ENCODE assay signal across 9 mouse cellular contexts in genomic region chr14:57701915-57702477, GRCm38 (mm10). TPM values are rescaled to one million over a fixed set of nuclear protein-coding genes. Genes with fewer than 3 reads are reported as not detected.
A peak's percentile ranks its signal among the peaks of the same experiment; 100 is the strongest.
DNase-seq lines count a peak whose midpoint lies in the region; ATAC-seq and TF ChIP-seq lines count a peak whose summit lies in the region.
"Had no signal": no experiment of that assay in that cellular context is flagged by ENCODE, and none has a peak within 500 bp of the region (broad histone marks: within the 10 kb centered on the region; RNA-seq: fewer than 3 reads in every experiment).

No protein-coding gene starts in this region.

- no peak overlapping the region for H3K9ac ChIP-seq in heart, postnatal 0 days (replicated peaks; ENCODE audit: low read depth, low read length)
- H3K9ac ChIP-seq in embryonic facial prominence, embryonic 11.5 days (replicated peaks; ENCODE audit: low read length): no peak overlapping the region; the same call in 1 of the 2 replicates
- no peak overlapping the region for H3K9ac ChIP-seq in hindbrain, embryonic 13.5 days
- no peak overlapping the region for H3K9ac ChIP-seq in midbrain, embryonic 15.5 days

- TF ChIP-seq POLR2A in cerebellum, adult 2 months (IDR thresholded peaks at IDR 0.05; ENCODE audit: borderline replicate concordance, insufficient read depth, low read length): no peak

- no peak overlapping the region for H3K4me3 ChIP-seq in heart, postnatal 0 days (ENCODE audit: low read depth, low read length)
- no peak overlapping the region for H3K4me3 ChIP-seq in embryonic facial prominence, embryonic 11.5 days (ENCODE audit: low read depth, low read length)
- H3K4me3 ChIP-seq in hindbrain, embryonic 13.5 days: no peak overlapping the region
- no peak overlapping the region for H3K4me3 ChIP-seq in midbrain, embryonic 15.5 days
- H3K4me3 ChIP-seq in cerebellum, adult 2 months (replicated peaks; ENCODE audit: insufficient read depth, low read depth, low read length): no peak overlapping the region

- TF ChIP-seq CTCF in heart, postnatal 0 days (IDR thresholded peaks at IDR 0.05; ENCODE audit: low read depth): no peak
- TF ChIP-seq CTCF in cerebellum, adult 2 months (IDR thresholded peaks at IDR 0.05; ENCODE audit: borderline replicate concordance, insufficient read depth, low read depth, low read length): no peak

- no peaks in the 10 kb centered on the region for H3K27me3 ChIP-seq in heart, postnatal 0 days (ENCODE audit: control insufficient read depth, insufficient read depth, low read length)
- H3K27me3 ChIP-seq in embryonic facial prominence, embryonic 11.5 days (ENCODE audit: control insufficient read depth, insufficient read depth, low read length): no peaks in the 10 kb centered on the region
- no peaks in the 10 kb centered on the region for H3K27me3 ChIP-seq in hindbrain, embryonic 13.5 days
- no peaks in the 10 kb centered on the region for H3K27me3 ChIP-seq in midbrain, embryonic 15.5 days (replicated peaks)
- H3K27me3 ChIP-seq in cerebellum, adult 2 months (ENCODE audit: control insufficient read depth, insufficient read depth, low read length): no peaks in the 10 kb centered on the region

- no peaks in the 10 kb centered on the region for H3K9me3 ChIP-seq in heart, postnatal 0 days (replicated peaks; ENCODE audit: control insufficient read depth, low read length)
- no peaks in the 10 kb centered on the region for H3K9me3 ChIP-seq in embryonic facial prominence, embryonic 11.5 days (replicated peaks; ENCODE audit: control insufficient read depth, low read length)
- H3K9me3 ChIP-seq in hindbrain, embryonic 13.5 days: no peaks in the 10 kb centered on the region
- no peaks in the 10 kb centered on the region for H3K9me3 ChIP-seq in midbrain, embryonic 15.5 days

- TF ChIP-seq EP300 in heart, postnatal 0 days (IDR thresholded peaks at IDR 0.05; ENCODE audit: low read depth): no peak

- H3K36me3 ChIP-seq in heart, postnatal 0 days (replicated peaks; ENCODE audit: control insufficient read depth, insufficient read depth, low read length): peaks cover 65% of the 10 kb centered on the region
- no peaks in the 10 kb centered on the region; the same call in none of the 2 replicates for H3K36me3 ChIP-seq in embryonic facial prominence, embryonic 11.5 days (replicated peaks; ENCODE audit: control insufficient read depth, insufficient read depth, low read depth, low read length)
- H3K36me3 ChIP-seq in hindbrain, embryonic 13.5 days: peaks cover 35% of the 10 kb centered on the region
- 0 out of 2 replicates have a peak, but pooled peaks cover 6% of the 10 kb centered on the region for H3K36me3 ChIP-seq in midbrain, embryonic 15.5 days (replicated peaks)

- no peak overlapping the region for H3K4me2 ChIP-seq in heart, postnatal 0 days (ENCODE audit: low read depth, low read length)
- no peak overlapping the region for H3K4me2 ChIP-seq in embryonic facial prominence, embryonic 11.5 days (ENCODE audit: low read depth, low read length)
- H3K4me2 ChIP-seq in hindbrain, embryonic 13.5 days: no peak overlapping the region
- H3K4me2 ChIP-seq in midbrain, embryonic 15.5 days: no peak overlapping the region

- H3K27ac ChIP-seq in heart, postnatal 0 days (ENCODE audit: low read depth): peak overlapping the region; percentile 25; the same call in 1 of the 2 replicates
- H3K27ac ChIP-seq in embryonic facial prominence, embryonic 11.5 days (replicated peaks; ENCODE audit: low read depth, low read length): no peak overlapping the region; the same call in 1 of the 2 replicates
- H3K27ac ChIP-seq in hindbrain, embryonic 13.5 days: peak overlapping the region; percentile 66
- H3K27ac ChIP-seq in midbrain, embryonic 15.5 days: peak overlapping the region; percentile 27
- H3K27ac ChIP-seq in cerebellum, adult 2 months (ENCODE audit: insufficient read depth, low read length): no peak overlapping the region

- no peak for DNase-seq in heart, postnatal 0 days (ENCODE audit: low spot score)
- DNase-seq in heart, postnatal 25 days (ENCODE audit: low spot score): no peak
- DNase-seq in embryonic facial prominence, embryonic 11.5 days (ENCODE audit: low spot score): peak; percentile 69
- no peak for DNase-seq in cerebellum, adult 2 months
- no peak for DNase-seq in kidney, adult 8-10 months

- intact Hi-C loops in heart, postnatal 25 days (cut with DNase I): no loop called here

- H3K4me1 ChIP-seq in heart, postnatal 0 days (ENCODE audit: control insufficient read depth, insufficient read depth): peaks cover 8% of the 10 kb centered on the region; the same call in 1 of the 2 replicates
- no peaks in the 10 kb centered on the region for H3K4me1 ChIP-seq in embryonic facial prominence, embryonic 11.5 days (ENCODE audit: control insufficient read depth, insufficient read depth, low read length)
- peaks cover 8% of the 10 kb centered on the region for H3K4me1 ChIP-seq in hindbrain, embryonic 13.5 days (replicated peaks)
- H3K4me1 ChIP-seq in midbrain, embryonic 15.5 days: peaks cover 13% of the 10 kb centered on the region
- peaks cover 3% of the 10 kb centered on the region; the same call in 1 of the 2 replicates for H3K4me1 ChIP-seq in cerebellum, adult 2 months (ENCODE audit: control insufficient read depth, insufficient read depth, low read length)

- WGBS in heart, postnatal 0 days: 74% methylated on average over 12 of the region's 12 CpGs
- 40% methylated on average over 12 of the region's 12 CpGs for WGBS in embryonic facial prominence, embryonic 11.5 days
- WGBS in hindbrain, embryonic 13.5 days: 54% methylated on average over 12 of the region's 12 CpGs
- 49% methylated on average over 12 of the region's 12 CpGs for WGBS in midbrain, embryonic 15.5 days
- 58% methylated on average over 12 of the region's 12 CpGs for WGBS in cerebellum, adult 2 months

- no peak; the same call in 1 of the 2 replicates for ATAC-seq in heart, postnatal 0 days (ENCODE audit: insufficient read depth, low read depth)
- ATAC-seq in embryonic facial prominence, embryonic 11.5 days (replicated peaks; ENCODE audit: insufficient number of reproducible peaks, low FRiP score, low TSS enrichment, low read depth): peak; percentile 77; the same call in 1 of the 2 replicates
- ATAC-seq in hindbrain, embryonic 13.5 days (ENCODE audit: low FRiP score): peak; percentile 44; the same call in 1 of the 2 replicates
- ATAC-seq in midbrain, embryonic 15.5 days (replicated peaks): peak; percentile 65; the same call in 1 of the 2 replicates
- ATAC-seq in megakaryocyte progenitor cell, adult 5-6 weeks (replicated peaks; ENCODE audit: poor library complexity): no peak

RNA-seq across cellular contexts. Expression of gene Xpo4, which starts 36.8 kb away (rescaled TPM):
- total RNA-seq in heart, postnatal 0 days (2014; rRNA removed; ENCODE audit: low replicate concordance): 10.9 and 26.0 TPM in 2 replicates
- polyA plus RNA-seq in heart, postnatal 0 days (2015; fragmentation: Nextera tagmentation; extraction: Ambion mirVana): 5.1 and 6.5 TPM in 2 replicates
- 10 to 100 TPM; 11.2 to 11.9 TPM for total RNA-seq in heart, postnatal 25 days (2021)
- polyA plus RNA-seq in embryonic facial prominence, embryonic 11.5 days (2014; fragmentation: Nextera tagmentation; extraction: Ambion mirVana): 37.0 and 38.0 TPM in 2 replicates
- polyA plus RNA-seq in hindbrain, embryonic 13.5 days (2015; fragmentation: Nextera tagmentation; extraction: Ambion mirVana): 11.6 and 14.9 TPM in 2 replicates
- polyA plus RNA-seq in midbrain, embryonic 15.5 days (2015; fragmentation: Nextera tagmentation; extraction: Ambion mirVana): 12.9 and 13.1 TPM in 2 replicates
- 9.1 and 10.6 TPM in 2 replicates for polyA plus RNA-seq in cerebellum, adult 2 months (2012; rRNA removed)
- total RNA-seq in megakaryocyte progenitor cell, adult 5-6 weeks (2015): 37.2 and 38.5 TPM in 2 replicates
- total RNA-seq in megakaryocyte progenitor cell, adult 5-6 weeks (2017): 31.2 and 43.2 TPM in 2 replicates

RNA-seq across cellular contexts. Expression of gene Gm49361, which starts 43.9 kb away (rescaled TPM):
- total RNA-seq in heart, postnatal 0 days (2014; rRNA removed; ENCODE audit: low replicate concordance): not detected in 2 replicates
- not detected in 2 replicates for polyA plus RNA-seq in heart, postnatal 0 days (2015; fragmentation: Nextera tagmentation; extraction: Ambion mirVana)
- total RNA-seq in heart, postnatal 25 days (2021): 1 to 10 TPM in 1 of 2 experiments, under 1 TPM in 1; 0.99 to 2.1 TPM
- polyA plus RNA-seq in embryonic facial prominence, embryonic 11.5 days (2014; fragmentation: Nextera tagmentation; extraction: Ambion mirVana): not detected in 2 replicates
- not detected in 2 replicates for polyA plus RNA-seq in hindbrain, embryonic 13.5 days (2015; fragmentation: Nextera tagmentation; extraction: Ambion mirVana)
- not detected in 2 replicates for polyA plus RNA-seq in midbrain, embryonic 15.5 days (2015; fragmentation: Nextera tagmentation; extraction: Ambion mirVana)
- not detected in 2 replicates for polyA plus RNA-seq in cerebellum, adult 2 months (2012; rRNA removed)
- total RNA-seq in megakaryocyte progenitor cell, adult 5-6 weeks (2015): not detected in 2 replicates
- total RNA-seq in megakaryocyte progenitor cell, adult 5-6 weeks (2017): not detected in 2 replicates
- total RNA-seq: liver, adult 2 months had no signal
- polyA plus RNA-seq: liver, adult 2 months had no signal

RNA-seq across cellular contexts. Expression of gene Lats2, which starts 56.2 kb away (rescaled TPM):
- 43.7 and 68.4 TPM in 2 replicates for total RNA-seq in heart, postnatal 0 days (2014; rRNA removed; ENCODE audit: low replicate concordance)
- polyA plus RNA-seq in heart, postnatal 0 days (2015; fragmentation: Nextera tagmentation; extraction: Ambion mirVana): 16.0 and 17.2 TPM in 2 replicates
- total RNA-seq in heart, postnatal 25 days (2021): 10 to 100 TPM; 35.8 to 37.9 TPM
- 14.0 and 14.5 TPM in 2 replicates for polyA plus RNA-seq in embryonic facial prominence, embryonic 11.5 days (2014; fragmentation: Nextera tagmentation; extraction: Ambion mirVana)
- polyA plus RNA-seq in hindbrain, embryonic 13.5 days (2015; fragmentation: Nextera tagmentation; extraction: Ambion mirVana): 9.6 and 10.5 TPM in 2 replicates
- polyA plus RNA-seq in midbrain, embryonic 15.5 days (2015; fragmentation: Nextera tagmentation; extraction: Ambion mirVana): 7.6 TPM in 2 replicates
- 32.6 and 33.5 TPM in 2 replicates for polyA plus RNA-seq in cerebellum, adult 2 months (2012; rRNA removed)
- total RNA-seq in megakaryocyte progenitor cell, adult 5-6 weeks (2015): 9.3 and 16.9 TPM in 2 replicates
- 8.1 and 8.2 TPM in 2 replicates for total RNA-seq in megakaryocyte progenitor cell, adult 5-6 weeks (2017)

Comparison
In these comparisons a context has a peak if more than half of its experiments do, and no peak if none do; other contexts are left out.
1. ATAC-seq: peak in embryonic facial prominence, embryonic 11.5 days (single experiment), hindbrain, embryonic 13.5 days (single experiment) and midbrain, embryonic 15.5 days (single experiment); none in heart, postnatal 0 days (single experiment) and megakaryocyte progenitor cell, adult 5-6 weeks (single experiment).
2. H3K27ac ChIP-seq: peak in heart, postnatal 0 days (single experiment), hindbrain, embryonic 13.5 days (single experiment) and midbrain, embryonic 15.5 days (single experiment); none in embryonic facial prominence, embryonic 11.5 days (single experiment) and cerebellum, adult 2 months (single experiment).